Mouse (Mus musculus): ENCODE measurements around the gene Met. TPM values are rescaled to one million over a fixed set of nuclear protein-coding genes. Genes with fewer than 3 reads are reported as not detected.

Gene Met
- polyA plus RNA-seq (2015; fragmentation: Nextera tagmentation; extraction: Ambion mirVana) = 3.2 and 4.5 TPM in 2 replicates

GRCm38 (mm10) chr6:17463434-17464280 lies at the start of gene Met:
Gene Met (plus strand): TSS chr6:17463800.

Other genes starting within 250 kb of the Met start
- gene Cav2, start 182.6 kb upstream of the Met start, polyA plus RNA-seq (2015; fragmentation: Nextera tagmentation; extraction: Ambion mirVana) = 38.6 and 65.4 TPM in 2 replicates
- gene Cav1, start 157.5 kb upstream of the Met start, polyA plus RNA-seq (2015; fragmentation: Nextera tagmentation; extraction: Ambion mirVana) = 328 and 480 TPM in 2 replicates
- gene Capza2, start 172.4 kb downstream of the Met start, polyA plus RNA-seq (2015; fragmentation: Nextera tagmentation; extraction: Ambion mirVana) = 256 and 264 TPM in 2 replicates
- 14.3 and 14.7 TPM in 2 replicates for gene St7, start 229.1 kb downstream of the Met start, polyA plus RNA-seq (2015; fragmentation: Nextera tagmentation; extraction: Ambion mirVana)